Mouse (Mus musculus) MEL (cell line): ENCODE data around the gene Arf4. TPM values are rescaled to one million over a fixed set of nuclear protein-coding genes. Genes with fewer than 3 reads are reported as not detected.
A peak's percentile ranks its signal among the peaks of the same experiment; 100 is the strongest.

ENCODE experiments used
- DNase-seq: peaks from one replicate; pipeline ENCODE4 v3.0.0; 2011; ENCODE audit warnings: low read depth, low spot score
- H3K27ac ChIP-seq: 2 replicates; pipeline ENCODE4 v1.5.1; 2012; ENCODE audit warnings: low read depth, mild to moderate bottlenecking, control low read depth, low read length, moderate library complexity; ENCODE audit not compliant: control insufficient read depth
- H3K27me3 ChIP-seq, 2 experiments: fragments of 150-350 bp in 1 of 2; sonication (generic) in 1 of 2; 2 replicates each; pipeline ENCODE4 v1.6.1; 2012; ENCODE audit warnings: low read length in 2 of 2, mild to moderate bottlenecking in 2 of 2, improper control_type of control experiment in 1 of 2, moderate library complexity in 1 of 2; ENCODE audit not compliant: insufficient read depth in 2 of 2, control insufficient read depth in 1 of 2
- H3K36me3 ChIP-seq, 2 experiments: 2 replicates each; pipeline ENCODE4 v1.6.1; 2012 to 2014; ENCODE audit warnings: low read length in 2 of 2, improper control_type of control experiment in 1 of 2, inconsistent platforms in 1 of 2, mild to moderate bottlenecking in 1 of 2; ENCODE audit not compliant: insufficient read depth in 2 of 2, control insufficient read depth in 1 of 2
- H3K4me1 ChIP-seq, 2 experiments: fragments of 150-350 bp in 1 of 2; sonication (generic) in 1 of 2; 2 replicates each; pipeline ENCODE4 v1.6.1; 2012; ENCODE audit warnings: low read length in 2 of 2, improper control_type of control experiment in 1 of 2, mild to moderate bottlenecking in 1 of 2; ENCODE audit not compliant: insufficient read depth in 2 of 2, control insufficient read depth in 1 of 2
- H3K4me3 ChIP-seq, 2 experiments: fragments of 150-350 bp in 1 of 2; sonication (generic) in 1 of 2; 2 replicates each; pipeline ENCODE4 v1.5.1; 2012; ENCODE audit warnings: low read depth in 2 of 2, low read length in 2 of 2, mild to moderate bottlenecking in 2 of 2, moderate library complexity in 2 of 2, control low read depth in 1 of 2, improper control_type of control experiment in 1 of 2; ENCODE audit not compliant: control insufficient read depth in 1 of 2, insufficient read depth in 1 of 2
- H3K79me2 ChIP-seq: 2 replicates; pipeline ENCODE4 v1.6.1; 2012; ENCODE audit warnings: mild to moderate bottlenecking, low read length, moderate library complexity; ENCODE audit not compliant: control insufficient read depth, poor library complexity, insufficient read depth
- H3K9ac ChIP-seq: 2 replicates; pipeline ENCODE4 v1.6.1; 2012; ENCODE audit warnings: low read depth, mild to moderate bottlenecking, control low read depth, low read length, moderate library complexity; ENCODE audit not compliant: control insufficient read depth, poor library complexity, severe bottlenecking
- H3K9me3 ChIP-seq: fragments of 150-350 bp; sonication (generic); replicated peaks from 2 replicates; pipeline ENCODE4 v1.6.1; 2012; ENCODE audit warnings: mild to moderate bottlenecking, low read length, improper control_type of control experiment, moderate library complexity; ENCODE audit not compliant: insufficient read depth
- BHLHE40 ChIP-seq: IDR thresholded peaks from 2 replicates; pipeline ENCODE4 v1.6.1; 2012; ENCODE audit warnings: low read depth, mild to moderate bottlenecking, inconsistent platforms, low read length, improper control_type of control experiment, borderline replicate concordance
- CHD1 ChIP-seq: IDR thresholded peaks from 2 replicates; pipeline ENCODE4 v1.6.1; 2012; ENCODE audit warnings: low read depth, mild to moderate bottlenecking, inconsistent platforms, low read length, improper control_type of control experiment
- CHD2 ChIP-seq: IDR thresholded peaks from 2 replicates; pipeline ENCODE4 v1.6.1; 2011; ENCODE audit warnings: low read length, improper control_type of control experiment
- CTCF ChIP-seq, 3 experiments: IDR thresholded peaks in 2 of 3; conservative IDR thresholded peaks in 1 of 3; 2 replicates each; pipeline ENCODE4 v1.5.1; 2011 to 2012; ENCODE audit warnings: low read length in 3 of 3, low read depth in 2 of 3, mild to moderate bottlenecking in 2 of 3, improper control_type of control experiment in 1 of 3, inconsistent platforms in 1 of 3, mixed read lengths in 1 of 3, moderate library complexity in 1 of 3; ENCODE audit not compliant: control insufficient read depth in 1 of 3, insufficient read depth in 1 of 3, poor library complexity in 1 of 3, severe bottlenecking in 1 of 3
- E2F4 ChIP-seq: IDR thresholded peaks from 2 replicates; pipeline ENCODE4 v1.6.1; 2011; ENCODE audit warnings: low read depth, low read length, improper control_type of control experiment, borderline replicate concordance
- ELF1 ChIP-seq: IDR thresholded peaks from 2 replicates; pipeline ENCODE4 v1.6.1; 2014; ENCODE audit warnings: low read depth, mild to moderate bottlenecking, inconsistent platforms, low read length, improper control_type of control experiment, moderate library complexity
- EP300 ChIP-seq, 2 experiments: IDR thresholded peaks; 2 replicates each; pipeline ENCODE4 v1.6.1; 2011; ENCODE audit warnings: improper control_type of control experiment in 2 of 2, low read length in 2 of 2, low read depth in 1 of 2, mild to moderate bottlenecking in 1 of 2
- ETS1 ChIP-seq: IDR thresholded peaks from 2 replicates; pipeline ENCODE4 v1.6.1; 2012; ENCODE audit warnings: low read depth, mild to moderate bottlenecking, inconsistent platforms, low read length, improper control_type of control experiment, moderate library complexity
- GABPA ChIP-seq: IDR thresholded peaks from 2 replicates; pipeline ENCODE4 v1.6.1; 2012; ENCODE audit warnings: low read depth, mild to moderate bottlenecking, inconsistent platforms, low read length, improper control_type of control experiment, moderate library complexity
- GATA1 ChIP-seq: IDR thresholded peaks from 2 replicates; pipeline ENCODE4 v1.6.1; 2011; ENCODE audit warnings: low read depth, low read length, improper control_type of control experiment
- HCFC1 ChIP-seq: IDR thresholded peaks from 2 replicates; pipeline ENCODE4 v1.6.1; 2012; ENCODE audit warnings: low read depth, mild to moderate bottlenecking, inconsistent platforms, low read length, improper control_type of control experiment, moderate library complexity
- JUND ChIP-seq: IDR thresholded peaks from 2 replicates; pipeline ENCODE4 v1.6.1; 2011; ENCODE audit warnings: low read depth, mild to moderate bottlenecking, improper control_type of control experiment, low read length
- KAT2A ChIP-seq: conservative IDR thresholded peaks from 2 replicates; pipeline ENCODE4 v1.6.1; 2012; ENCODE audit warnings: low read depth, low read length, improper control_type of control experiment, inconsistent platforms
- MAFK ChIP-seq: IDR thresholded peaks from 2 replicates; pipeline ENCODE4 v1.6.1; 2011; ENCODE audit warnings: low read depth, mild to moderate bottlenecking, low read length, improper control_type of control experiment, borderline replicate concordance
- MAX ChIP-seq: IDR thresholded peaks from 2 replicates; pipeline ENCODE4 v1.6.1; 2011; ENCODE audit warnings: low read length, improper control_type of control experiment
- MAZ ChIP-seq: IDR thresholded peaks from 2 replicates; pipeline ENCODE4 v1.6.1; 2012; ENCODE audit warnings: low read depth, mild to moderate bottlenecking, inconsistent platforms, low read length, improper control_type of control experiment
- MEF2A ChIP-seq: IDR thresholded peaks from 2 replicates; pipeline ENCODE4 v1.6.1; 2014; ENCODE audit warnings: low read depth, mild to moderate bottlenecking, inconsistent platforms, low read length, improper control_type of control experiment; ENCODE audit not compliant: poor library complexity, insufficient replicate concordance, severe bottlenecking; ENCODE audit errors: extremely low read depth
- MXI1 ChIP-seq: IDR thresholded peaks from 2 replicates; pipeline ENCODE4 v1.6.1; 2011; ENCODE audit warnings: mild to moderate bottlenecking, low read depth, low read length, improper control_type of control experiment
- MYB ChIP-seq: IDR thresholded peaks from 2 replicates; pipeline ENCODE4 v1.6.1; 2011; ENCODE audit warnings: mild to moderate bottlenecking, low read depth, low read length, improper control_type of control experiment
- MYC ChIP-seq: IDR thresholded peaks from 2 replicates; pipeline ENCODE4 v1.6.1; 2011; ENCODE audit warnings: low read depth, mild to moderate bottlenecking, low read length, improper control_type of control experiment, moderate library complexity
- NELFE ChIP-seq: IDR thresholded peaks from 2 replicates; pipeline ENCODE4 v1.6.1; 2011; ENCODE audit warnings: low read depth, low read length, improper control_type of control experiment
- NRF1 ChIP-seq: IDR thresholded peaks from 2 replicates; pipeline ENCODE4 v1.6.1; 2014; ENCODE audit warnings: low read depth, mild to moderate bottlenecking, inconsistent platforms, low read length, improper control_type of control experiment, moderate library complexity; ENCODE audit not compliant: poor library complexity, insufficient read depth, severe bottlenecking
- POLR2A ChIP-seq, 2 experiments: IDR thresholded peaks; 2 replicates each; pipeline ENCODE4 v1.6.1; 2011 to 2012; ENCODE audit warnings: low read length in 2 of 2, mild to moderate bottlenecking in 2 of 2, control low read depth in 1 of 2, improper control_type of control experiment in 1 of 2, low read depth in 1 of 2, moderate library complexity in 1 of 2; ENCODE audit not compliant: control insufficient read depth in 1 of 2, insufficient read depth in 1 of 2, poor library complexity in 1 of 2
- POLR2AphosphoS2 ChIP-seq: IDR thresholded peaks from 2 replicates; pipeline ENCODE4 v1.6.1; 2011; ENCODE audit warnings: low read length, improper control_type of control experiment
- POLR2AphosphoS5 ChIP-seq: IDR thresholded peaks from 2 replicates; pipeline ENCODE4 v1.6.1; 2012; ENCODE audit warnings: low read depth, borderline replicate concordance, mild to moderate bottlenecking, inconsistent platforms, low read length, moderate library complexity, mixed read lengths
- RAD21 ChIP-seq: IDR thresholded peaks from 2 replicates; pipeline ENCODE4 v1.6.1; 2011; ENCODE audit warnings: mild to moderate bottlenecking, low read depth, low read length, improper control_type of control experiment
- RCOR1 ChIP-seq: IDR thresholded peaks from 2 replicates; pipeline ENCODE4 v1.6.1; 2012; ENCODE audit warnings: low read depth, mild to moderate bottlenecking, inconsistent platforms, low read length, improper control_type of control experiment
- SIN3A ChIP-seq: IDR thresholded peaks from 2 replicates; pipeline ENCODE4 v1.6.1; 2012; ENCODE audit warnings: low read length, improper control_type of control experiment, inconsistent platforms
- SMC3 ChIP-seq: IDR thresholded peaks from 2 replicates; pipeline ENCODE4 v1.6.1; 2011; ENCODE audit warnings: low read depth, low read length, improper control_type of control experiment
- TAL1 ChIP-seq: IDR thresholded peaks from 2 replicates; pipeline ENCODE4 v1.6.1; 2012; ENCODE audit warnings: mild to moderate bottlenecking, inconsistent platforms, low read length, moderate library complexity, mixed read lengths
- TBP ChIP-seq: IDR thresholded peaks from 2 replicates; pipeline ENCODE4 v1.8.0; 2011; ENCODE audit warnings: low read depth, low read length, improper control_type of control experiment
- TCF12 ChIP-seq: IDR thresholded peaks from 2 replicates; pipeline ENCODE4 v1.6.1; 2014; ENCODE audit warnings: low read depth, mild to moderate bottlenecking, inconsistent platforms, low read length, improper control_type of control experiment, moderate library complexity
- UBTF ChIP-seq: IDR thresholded peaks from 2 replicates; pipeline ENCODE4 v1.6.1; 2012; ENCODE audit warnings: low read depth, mild to moderate bottlenecking, inconsistent platforms, low read length, improper control_type of control experiment, moderate library complexity, borderline replicate concordance; ENCODE audit not compliant: insufficient read depth
- USF2 ChIP-seq, 2 experiments: IDR thresholded peaks; 2 replicates each; pipeline ENCODE4 v1.6.1; 2011 to 2012; ENCODE audit warnings: improper control_type of control experiment in 2 of 2, low read length in 2 of 2, borderline replicate concordance in 1 of 2, inconsistent platforms in 1 of 2, low read depth in 1 of 2, mild to moderate bottlenecking in 1 of 2; ENCODE audit not compliant: insufficient read depth in 1 of 2
- ZC3H11A ChIP-seq: IDR thresholded peaks from 2 replicates; pipeline ENCODE4 v1.6.1; 2012; ENCODE audit warnings: low read depth, mild to moderate bottlenecking, inconsistent platforms, low read length, improper control_type of control experiment
- ZKSCAN1 ChIP-seq: IDR thresholded peaks from 2 replicates; pipeline ENCODE4 v1.6.1; 2012; ENCODE audit warnings: low read depth, mild to moderate bottlenecking, inconsistent platforms, low read length, improper control_type of control experiment, moderate library complexity
- ZMIZ1 ChIP-seq: IDR thresholded peaks from 2 replicates; pipeline ENCODE4 v1.6.1; 2012; ENCODE audit warnings: low read depth, mild to moderate bottlenecking, inconsistent platforms, low read length, improper control_type of control experiment, moderate library complexity
- polyA plus RNA-seq, 2 experiments: library from polyadenylated mRNA; stranded (reverse) in 1 of 2; unstranded in 1 of 2; fragments of >175 nt in 1 of 2; fragments of >200 nt in 1 of 2; gene quantifications; 2 replicates each; pipeline versions ENCODE4 v1.2.1 to v1.2.4; 2012; ENCODE audit warnings: low replicate concordance in 2 of 2, low read depth in 1 of 2; ENCODE audit not compliant: insufficient read length in 2 of 2, insufficient read depth in 1 of 2, missing spikeins in 1 of 2
- total RNA-seq: library from RNA; depleted of rRNA; stranded (reverse); fragments of 300-350 nt; gene quantifications from 2 replicates; pipeline ENCODE4 v1.2.3, GENCODE M21; 2012

Arf4 gene
- total and polyA plus RNA-seq, 3 experiments = 50.9 to 87.6 TPM; not detected in 1

- DNase-seq = no peak
- H3K4me3 ChIP-seq = no peak overlapping the region
- TF ChIP-seq POLR2AphosphoS5 (no peak), POLR2A (IDR thresholded peaks at IDR 0.05; ENCODE audit: control insufficient read depth in 1 of 2, insufficient read depth in 1 of 2, low read depth in 1 of 2, low read length in 2 of 2, poor library complexity in 1 of 2) (no peak), E2F4 (no peak), CHD2 (no peak), EP300 (IDR thresholded peaks at IDR 0.05; ENCODE audit: low read depth in 1 of 2, low read length in 2 of 2) (peak; percentile 68; a peak in 3 of 4 replicates), JUND (no peak), BHLHE40 (no peak), GATA1 (no peak; the same call in 1 of the 2 replicates), TAL1 (no peak), RAD21 (no peak), KAT2A (no peak), MEF2A (no peak), MYB (0 out of 2 replicates have a peak, but pooled peaks have one; percentile 49), POLR2AphosphoS2 (no peak), ZKSCAN1 (no peak), ZC3H11A (no peak), HCFC1 (no peak), USF2 (IDR thresholded peaks at IDR 0.05; ENCODE audit: borderline replicate concordance in 1 of 2, insufficient read depth in 1 of 2, low read depth in 1 of 2, low read length in 2 of 2) (no peak), NELFE (no peak), ZMIZ1 (no peak), TBP (no peak), MAFK (no peak), GABPA (no peak), SMC3 (no peak), CTCF (IDR thresholded peaks at IDR 0.05 in 2 of 3, conservative IDR thresholded peaks at IDR 0.05 in 1 of 3; ENCODE audit: control insufficient read depth in 1 of 3, insufficient read depth in 1 of 3, low read depth in 2 of 3, low read length in 3 of 3, poor library complexity in 1 of 3, severe bottlenecking in 1 of 3) (no peak), NRF1 (no peak), ELF1 (no peak), MAZ (no peak), MXI1 (no peak), RCOR1 (peak; percentile 79), ETS1 (peak; percentile 44; the same call in 1 of the 2 replicates), MAX (no peak), UBTF (no peak), MYC (no peak), SIN3A (peak; percentile 55; the same call in 1 of the 2 replicates), CHD1 (no peak), TCF12 (0 out of 2 replicates have a peak, but pooled peaks have one; percentile 18)
These were observed 5.2 kb downstream of the Arf4 start for GRCm38 (mm10) chr14:26643006-26643624.

More at GRCm38 (mm10) chr14:26643006-26643624, 5.2 kb downstream of the Arf4 start:
- no peaks in the 10 kb centered on the region for H3K9me3 ChIP-seq
- H3K36me3 ChIP-seq = peaks cover 20 to 31% of the 10 kb centered on the region in 2 experiments
- peaks cover 60% of the 10 kb centered on the region for H3K79me2 ChIP-seq
- peaks cover 3 to 17% of the 10 kb centered on the region in 2 experiments for H3K4me1 ChIP-seq
- H3K27me3 ChIP-seq = no peaks in the 10 kb centered on the region
- H3K9ac ChIP-seq = no peak overlapping the region
- H3K27ac ChIP-seq = peak overlapping the region; percentile 57
